Mouse (Mus musculus): ENCODE measurements around the gene Rragc.

Rragc gene

DNA sequence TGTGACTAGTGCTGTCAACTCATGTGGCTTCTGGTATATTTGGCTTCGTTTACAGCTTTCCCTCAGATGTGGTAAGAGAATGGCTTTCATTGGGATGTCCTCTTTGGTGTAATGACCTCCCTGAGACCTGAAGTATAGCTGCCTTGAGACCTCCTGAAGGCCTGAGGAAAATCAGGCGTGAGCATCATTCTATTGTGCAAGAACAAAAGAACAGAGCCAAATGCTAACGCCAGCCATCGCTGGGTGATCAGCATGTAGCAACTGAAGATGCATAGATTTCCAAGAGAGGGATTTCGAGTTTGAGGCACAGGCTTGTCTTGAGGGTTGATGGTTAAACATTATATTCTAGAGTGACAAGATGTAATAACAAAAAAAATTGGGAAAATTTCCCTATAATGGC is 64.9 kb downstream of the Rragc start:
- POLR2A ChIA-PET, result interaction anchor here in 1 of 4 experiments (1.1 to 1.5 kb wide), 4 partner anchors 10 to 65 kb away, joined by 3 read pairs; partner anchors contain the start of genes 4930535I16Rik and Rragc
- CTCF ChIA-PET, result interaction anchor here in 2 of 4 experiments (0.7 to 2.2 kb wide), 2 partner anchors 20 to 121 kb away, joined by 3 to 6 read pairs; no protein-coding TSS in a partner anchor
